Mouse (Mus musculus) adrenal gland, postnatal 10 days (tissue): Measurements from ENCODE around the gene Tmem199. TPM values are rescaled to one million over a fixed set of nuclear protein-coding genes. Genes with fewer than 3 reads are reported as not detected.

Experiments used
- DNase-seq: peaks from one replicate; pipeline ENCODE4 v3.0.0; 2021; ENCODE audit warnings: mixed read lengths
- total RNA-seq, 2 experiments: library from RNA; stranded (reverse); gene quantifications; 2 replicates each; pipeline ENCODE4 v1.2.3; 2021

The Tmem199 gene
- total RNA-seq, 2 experiments from 2014 or later: 21.3 to 25.1 TPM

- no peak for DNase-seq
Observed at GRCm38 (mm10) chr11:78528714-78529113, 16.7 kb upstream of the Tmem199 start.

DNA sequence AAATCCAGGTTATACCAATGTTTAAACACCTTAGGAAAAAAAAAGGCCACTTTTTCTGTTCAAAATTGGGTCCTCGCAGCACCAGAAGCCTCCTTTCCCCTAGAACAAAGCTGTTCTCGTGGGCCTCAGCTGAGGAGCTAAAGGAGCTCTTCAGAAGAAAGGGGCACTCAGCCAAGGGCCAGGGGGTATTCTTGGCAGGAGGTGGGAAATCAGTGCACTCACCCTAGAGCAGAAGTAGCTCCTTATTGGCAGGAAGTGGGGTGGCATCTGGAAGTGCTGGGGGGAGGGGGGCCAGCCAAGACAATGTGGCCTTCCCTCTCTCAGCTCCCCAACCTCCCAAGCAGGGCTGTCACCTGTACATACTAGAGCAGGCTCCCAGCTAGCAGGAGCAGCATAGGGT, 12.9 kb upstream of the Tmem199 start:
- DNase-seq: no peak

GRCm38 (mm10) chr11:78523241-78523955, 11.4 kb upstream of the Tmem199 start:
- no peak for DNase-seq

GRCm38 (mm10) chr11:78522481-78522997, 10.6 kb upstream of the Tmem199 start:
- no peak for DNase-seq

DNA sequence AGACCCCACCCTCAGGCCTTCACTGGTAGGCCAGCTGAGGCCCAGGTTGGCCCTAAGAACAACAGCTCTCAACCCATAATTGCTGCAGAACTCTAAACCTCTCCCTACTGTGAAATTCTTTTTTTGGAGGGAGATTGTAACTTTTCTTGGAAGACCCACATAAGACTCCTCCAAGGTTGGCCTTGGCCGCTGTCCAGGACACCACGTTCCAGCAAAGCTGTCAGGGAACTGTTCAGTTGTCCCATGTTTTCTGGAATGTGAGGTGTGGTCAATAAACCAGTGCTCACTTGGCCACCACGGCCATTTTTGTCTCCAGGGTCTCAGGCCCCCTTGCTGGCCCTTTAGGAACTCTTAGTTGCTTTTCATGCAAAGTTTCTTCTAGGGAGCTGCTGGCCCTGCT, 9.9 kb upstream of the Tmem199 start:
- DNase-seq: no peak

DNA sequence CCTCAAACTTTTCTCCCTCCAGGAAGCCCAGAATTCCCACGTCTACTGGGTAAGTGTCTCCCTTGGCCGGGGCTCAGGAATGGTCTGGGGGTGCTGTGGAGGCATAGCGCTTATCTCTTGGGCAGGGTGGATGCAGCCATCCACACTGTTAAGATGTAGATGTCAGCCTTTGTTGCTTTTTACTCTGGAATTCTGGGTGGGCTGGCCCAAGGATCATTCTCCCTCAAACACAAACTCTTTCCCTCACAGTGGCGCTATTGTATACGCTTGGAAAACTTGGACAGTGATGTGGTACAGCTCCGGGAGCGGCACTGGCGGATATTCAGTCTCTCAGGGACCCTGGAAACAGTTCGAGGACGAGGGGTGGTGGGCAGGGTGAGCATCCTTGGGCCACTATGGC, 7.0 kb upstream of the Tmem199 start:
- DNase-seq: no peak

- no peak for DNase-seq
Observed at GRCm38 (mm10) chr11:78515549-78516325, 3.8 kb upstream of the Tmem199 start.

GRCm38 (mm10) chr11:78513106-78513790, 1.3 kb upstream of the Tmem199 start:
- no peak for DNase-seq

DNA sequence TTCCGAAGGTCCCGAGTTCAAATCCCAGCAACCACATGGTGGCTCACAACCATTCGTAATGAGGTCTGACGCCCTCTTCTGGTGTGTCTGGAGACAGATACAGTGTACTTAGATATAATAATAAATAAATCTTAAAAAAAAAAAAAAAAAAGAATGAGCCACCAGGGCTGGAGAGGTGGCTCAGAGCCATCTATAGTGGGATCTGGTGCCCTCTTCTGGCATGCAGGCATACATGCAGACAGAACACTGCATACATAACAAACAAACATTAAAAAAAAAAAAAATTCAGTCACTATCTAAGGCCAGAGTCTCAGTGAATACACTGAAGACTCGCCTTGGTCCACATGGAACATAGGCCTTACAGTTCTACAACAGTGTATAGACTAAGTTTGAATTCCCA, 2.8 kb downstream of the Tmem199 start:
- no peak for DNase-seq

DNA sequence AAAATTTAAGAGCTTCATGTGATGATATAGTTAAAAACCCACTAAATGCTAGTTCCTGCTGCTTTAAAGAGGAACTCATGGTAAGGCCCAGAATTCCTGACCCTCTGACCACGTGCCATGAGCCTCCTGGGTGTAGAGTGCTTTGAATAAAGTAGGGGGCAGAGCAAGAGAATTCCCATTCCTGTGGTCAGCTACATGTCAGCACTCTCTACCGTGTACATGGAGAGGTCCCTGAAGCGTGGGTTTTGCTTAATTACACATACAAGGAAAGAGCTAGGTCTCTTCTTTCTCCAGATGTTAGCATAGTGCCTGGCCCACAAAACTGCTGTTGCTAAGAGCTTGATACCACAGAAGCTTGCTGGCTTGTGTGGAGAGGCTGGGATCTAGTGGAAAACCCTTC, 6.5 kb downstream of the Tmem199 start:
- no peak for DNase-seq

GRCm38 (mm10) chr11:78502909-78503650, 8.9 kb downstream of the Tmem199 start, which contains the start of gene Sebox:
Gene Sebox (plus strand): TSS chr11:78503447.
- DNase-seq: no peak

GRCm38 (mm10) chr11:78501529-78501928, 10.4 kb downstream of the Tmem199 start:
- no peak for DNase-seq

- DNase-seq: no peak
Observed at GRCm38 (mm10) chr11:78500623-78501202, 11.3 kb downstream of the Tmem199 start.

- no peak for DNase-seq
Observed at GRCm38 (mm10) chr11:78499543-78499942, 12.4 kb downstream of the Tmem199 start.

DNA sequence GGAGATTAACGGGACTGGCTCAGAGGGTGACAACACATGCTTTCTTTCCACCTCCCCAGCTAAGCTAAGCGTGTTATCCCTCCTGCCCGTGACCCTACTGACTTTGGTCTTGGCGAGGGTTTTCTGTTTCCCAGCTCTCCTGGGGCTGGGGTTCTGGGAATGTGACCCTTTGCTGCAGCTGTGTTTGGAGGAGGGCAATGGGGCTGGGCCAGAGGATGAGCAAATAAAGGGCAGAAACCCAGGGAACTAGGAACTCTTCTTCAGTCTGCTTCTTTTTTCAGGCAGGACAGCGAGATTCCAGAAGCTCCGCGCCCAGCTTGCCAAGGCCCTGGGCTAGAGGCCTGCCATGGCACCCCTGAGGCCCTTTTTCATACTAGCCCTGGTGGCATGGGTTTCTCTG, 13.0 kb downstream of the Tmem199 start, which contains the start of gene Vtn:
Gene Vtn, plus strand, starts transcription at position 88 of the 400 bp plus-strand sequence.
- DNase-seq: no peak

- DNase-seq: peak; percentile 95
Observed at GRCm38 (mm10) chr11:78497544-78498522, 14.1 kb downstream of the Tmem199 start, which contains the start of gene Sarm1. Gene Sarm1 (minus strand): TSS chr11:78497754.

DNA sequence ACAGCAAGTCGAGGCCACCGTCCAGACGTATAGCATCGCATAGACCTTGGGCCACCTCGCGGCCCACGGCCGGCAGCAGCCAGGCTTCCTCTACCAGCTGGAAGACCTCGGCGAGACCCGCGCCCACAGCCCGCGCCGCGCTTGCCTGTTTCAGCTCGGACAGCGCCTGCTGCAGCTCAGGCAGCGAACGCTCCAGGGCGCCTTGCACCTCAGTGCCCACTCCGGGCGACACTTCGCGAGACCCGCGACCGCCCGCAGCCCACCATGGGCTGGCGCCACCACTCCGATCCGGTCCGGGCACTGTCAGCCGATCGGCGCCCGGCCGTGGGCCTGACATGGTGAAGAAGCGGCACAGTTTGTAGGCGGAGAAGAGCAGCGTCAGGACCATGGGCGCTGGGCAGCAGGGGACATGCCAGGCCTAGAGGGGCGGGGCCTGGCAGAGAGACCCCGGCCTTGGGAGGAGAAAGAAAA, 14.9 kb downstream of the Tmem199 start:
- peak; percentile 58 for DNase-seq

DNA sequence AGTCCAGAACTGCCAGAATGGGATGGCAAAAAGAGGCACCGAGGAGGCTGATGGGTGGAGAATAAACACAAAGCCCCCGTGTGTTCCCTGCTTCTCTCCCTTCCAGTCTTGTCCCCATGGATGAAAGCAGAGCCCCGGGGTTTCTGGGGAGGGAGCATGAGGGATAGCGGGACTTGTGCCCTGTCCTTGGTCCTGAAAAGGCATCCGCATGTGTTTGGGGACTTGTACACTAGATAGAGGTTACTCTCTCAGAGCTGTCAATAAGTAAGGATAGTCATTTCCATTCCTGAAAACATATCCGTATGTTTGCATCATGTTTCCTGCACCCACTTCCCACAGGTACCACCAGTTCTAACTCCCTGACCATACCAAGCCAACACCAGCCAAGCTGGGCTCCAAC, 16.1 kb downstream of the Tmem199 start:
- peak; percentile 66 for DNase-seq

GRCm38 (mm10) chr11:78490781-78491241, 21.2 kb downstream of the Tmem199 start:
- peak; percentile 51 for DNase-seq

DNA sequence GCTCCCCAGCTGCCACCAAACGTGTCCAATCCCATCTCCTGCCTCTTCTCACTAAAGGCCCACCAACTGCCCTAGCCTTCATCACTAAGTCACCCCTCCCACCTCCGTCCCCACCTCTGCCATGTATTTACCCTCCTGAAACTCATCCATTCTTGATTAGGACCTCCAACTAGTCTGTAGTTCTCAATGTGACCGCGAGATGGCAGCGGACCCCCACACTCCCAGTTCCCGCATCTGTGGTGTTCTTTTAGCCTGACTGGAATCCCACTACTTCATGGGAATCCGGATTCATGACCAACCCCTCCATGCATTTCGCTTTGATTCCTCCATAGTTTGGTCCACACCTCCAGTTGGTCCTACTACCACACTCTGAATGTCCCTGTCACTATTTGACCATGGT, 23.8 kb downstream of the Tmem199 start:
- DNase-seq: peak; percentile 81
